Mouse (Mus musculus) retina, postnatal 7 days (tissue): ENCODE data around the gene Opa3.

Experiments
- DNase-seq: peaks from one replicate; pipeline ENCODE4 v3.0.0-alpha.2; 2012; ENCODE audit warnings: low read depth, low spot score

The Opa3 gene

DNA sequence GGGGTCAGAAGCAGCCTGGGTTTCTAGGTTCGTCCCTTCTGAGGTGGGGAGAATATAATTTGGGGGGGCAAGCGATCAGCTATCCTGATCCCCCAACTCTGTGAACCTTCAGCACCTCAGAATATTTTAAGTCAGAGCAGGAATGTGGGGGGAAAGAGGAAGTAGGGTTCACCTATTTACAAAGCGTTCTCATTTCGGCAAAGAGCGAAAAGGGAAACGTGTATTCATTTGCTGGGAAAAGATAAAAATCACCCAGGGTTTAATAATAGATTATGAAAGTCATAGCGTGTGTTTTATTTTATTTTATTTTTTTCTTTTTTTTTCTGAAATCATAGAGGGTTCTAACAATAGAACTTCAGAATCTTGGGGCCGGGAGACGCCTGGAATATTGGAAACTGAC is 13.2 kb upstream of the Opa3 start:
- no peak for DNase-seq

DNA sequence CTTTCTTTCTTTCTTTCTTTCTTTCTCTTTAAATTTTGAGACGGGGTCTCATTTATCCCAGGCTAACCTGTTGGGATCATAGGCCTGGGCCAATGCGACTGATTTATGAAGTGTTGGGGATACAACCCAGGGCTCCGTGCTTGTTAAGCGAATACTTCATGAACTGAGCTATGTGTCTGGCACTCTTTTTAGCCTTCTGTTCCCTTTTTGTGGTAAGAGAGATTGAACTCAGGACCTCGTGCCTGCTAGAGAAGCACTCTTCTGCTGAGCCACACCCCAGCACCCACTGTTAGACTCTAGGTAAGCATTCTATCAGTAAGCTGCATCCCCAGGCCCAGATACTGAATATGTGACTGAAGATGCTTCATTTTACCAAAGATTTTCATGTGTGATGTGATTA is 10.6 kb upstream of the Opa3 start:
- no peak for DNase-seq

DNA sequence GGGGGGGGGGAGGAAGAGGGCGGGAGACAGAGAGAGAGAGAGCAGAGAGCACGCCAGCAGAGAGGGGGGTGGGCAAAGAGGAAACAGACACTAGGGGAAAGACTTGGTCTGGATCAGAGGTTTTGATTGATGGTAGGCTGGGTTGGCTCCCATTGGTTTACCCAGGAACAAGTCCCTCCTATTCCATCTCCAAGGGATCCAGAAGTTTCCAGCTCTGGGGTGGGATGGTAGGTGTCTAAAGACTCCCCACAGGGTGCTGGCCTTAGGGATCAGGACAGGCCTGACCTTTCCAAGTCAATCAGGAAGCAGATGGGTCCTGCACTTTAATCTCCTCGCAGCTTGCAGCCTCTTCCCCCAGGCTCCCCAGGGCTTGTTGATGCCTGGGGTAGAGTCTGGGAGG is 10.2 kb upstream of the Opa3 start:
- no peak for DNase-seq

DNA sequence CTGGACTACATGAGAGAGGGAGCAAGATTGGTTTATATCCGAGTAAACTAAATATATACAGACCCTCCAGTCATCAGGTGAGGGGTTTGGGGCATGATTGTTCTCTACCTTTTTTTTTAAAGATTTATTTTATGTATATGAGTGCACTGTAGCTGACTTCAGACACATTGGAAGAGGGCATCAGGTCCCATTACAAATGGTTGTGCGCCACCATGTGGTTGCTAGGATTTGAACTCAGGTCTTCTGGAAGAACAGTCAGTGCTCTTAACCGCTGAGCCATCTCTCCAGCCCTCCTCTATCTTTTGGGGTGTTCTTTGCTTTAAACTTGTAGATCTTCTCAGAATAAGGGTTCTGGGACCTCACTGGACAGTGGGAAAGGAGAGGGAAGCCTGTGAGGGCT is 8.1 kb upstream of the Opa3 start:
- DNase-seq: no peak

DNA sequence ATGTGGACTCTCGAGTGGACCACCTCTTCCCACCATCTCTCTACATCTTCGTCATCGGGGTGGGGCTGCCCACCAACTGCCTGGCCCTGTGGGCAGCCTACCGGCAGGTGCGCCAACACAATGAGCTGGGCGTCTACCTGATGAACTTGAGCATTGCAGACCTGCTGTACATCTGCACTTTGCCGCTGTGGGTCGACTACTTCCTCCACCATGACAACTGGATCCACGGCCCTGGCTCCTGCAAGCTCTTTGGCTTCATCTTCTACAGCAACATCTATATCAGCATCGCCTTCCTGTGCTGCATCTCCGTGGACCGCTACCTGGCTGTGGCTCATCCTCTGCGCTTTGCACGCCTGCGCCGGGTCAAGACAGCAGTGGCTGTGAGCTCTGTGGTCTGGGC is 5.9 kb upstream of the Opa3 start:
- no peak for DNase-seq

DNA sequence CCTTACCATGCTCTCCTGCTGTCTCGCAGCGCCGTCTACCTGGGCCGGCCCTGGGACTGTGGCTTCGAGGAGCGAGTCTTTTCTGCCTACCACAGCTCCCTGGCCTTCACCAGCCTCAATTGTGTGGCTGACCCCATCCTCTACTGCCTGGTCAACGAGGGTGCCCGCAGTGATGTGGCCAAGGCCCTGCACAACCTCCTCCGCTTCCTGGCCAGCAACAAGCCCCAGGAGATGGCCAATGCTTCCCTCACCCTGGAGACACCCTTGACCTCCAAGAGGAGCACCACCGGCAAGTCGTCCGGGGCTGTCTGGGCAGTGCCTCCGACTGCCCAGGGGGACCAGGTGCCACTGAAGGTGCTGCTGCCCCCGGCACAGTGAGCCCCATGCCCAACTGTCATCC is 5.3 kb upstream of the Opa3 start:
- DNase-seq: no peak

DNA sequence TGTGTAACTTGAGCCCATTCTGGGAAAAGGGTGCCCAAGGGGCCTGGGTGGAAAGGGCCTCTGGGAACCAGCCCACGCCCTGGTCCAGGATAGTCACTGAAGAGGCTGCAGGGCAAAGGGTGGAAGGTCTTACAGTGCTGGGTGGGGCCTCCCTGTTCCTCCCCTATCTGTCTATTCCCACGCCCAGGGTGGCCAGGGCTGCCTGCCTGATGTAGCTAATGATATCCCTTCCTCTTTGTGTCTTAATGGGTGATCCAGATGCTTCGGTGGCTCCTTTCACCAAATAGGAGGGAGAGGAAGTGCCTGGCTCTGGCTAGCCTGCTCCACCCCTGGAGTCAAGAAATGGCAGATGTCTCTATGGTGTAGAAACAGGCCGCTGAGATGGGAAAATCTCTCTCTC is 3.2 kb upstream of the Opa3 start:
- DNase-seq: no peak

DNA sequence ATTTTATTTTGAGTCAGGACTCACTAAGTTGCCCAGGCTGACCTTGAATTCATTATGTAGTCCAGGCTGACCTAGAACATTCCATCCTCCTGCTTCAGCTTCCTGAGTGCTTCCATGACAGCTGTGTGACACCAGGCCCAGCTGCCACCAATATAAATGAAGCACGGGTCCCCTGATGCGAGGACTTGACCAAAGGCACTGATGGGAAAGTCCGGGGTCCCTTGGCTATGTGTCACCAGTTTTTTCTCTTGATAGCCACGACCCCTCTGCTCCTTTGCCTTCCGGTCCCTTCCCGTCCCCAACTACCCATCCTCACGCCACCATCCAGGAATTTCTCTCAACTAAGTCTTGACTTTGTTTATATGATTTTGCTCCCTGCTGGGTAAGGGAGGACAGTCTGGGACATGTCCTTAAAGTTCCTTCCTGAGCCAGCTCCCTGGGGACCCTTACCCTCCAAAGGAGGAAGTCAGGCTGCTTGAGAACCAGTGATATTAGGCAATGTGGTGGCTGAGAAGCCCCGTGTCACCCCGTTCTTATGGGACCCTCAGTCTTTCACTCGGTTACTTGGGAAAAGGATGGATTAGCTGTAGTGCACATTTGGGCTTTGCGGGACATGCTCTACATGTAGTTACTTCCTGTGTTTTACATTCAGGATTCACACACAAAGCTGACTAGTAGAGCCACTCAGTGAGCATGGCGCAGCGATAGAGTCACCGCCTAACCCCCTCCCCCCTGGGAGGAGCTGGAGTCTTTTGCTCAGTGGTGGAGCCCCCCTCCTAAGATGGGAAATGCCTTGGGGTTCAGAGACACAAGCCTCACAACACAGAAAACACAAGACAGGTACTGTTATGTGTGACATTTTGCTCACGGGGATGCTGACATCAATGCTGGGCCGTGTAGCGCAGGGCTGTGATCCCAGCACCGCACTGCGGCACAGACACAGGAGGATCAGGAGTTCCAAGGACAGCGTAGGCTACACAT is 1.0 kb upstream of the Opa3 start:
- no peak for DNase-seq

DNA sequence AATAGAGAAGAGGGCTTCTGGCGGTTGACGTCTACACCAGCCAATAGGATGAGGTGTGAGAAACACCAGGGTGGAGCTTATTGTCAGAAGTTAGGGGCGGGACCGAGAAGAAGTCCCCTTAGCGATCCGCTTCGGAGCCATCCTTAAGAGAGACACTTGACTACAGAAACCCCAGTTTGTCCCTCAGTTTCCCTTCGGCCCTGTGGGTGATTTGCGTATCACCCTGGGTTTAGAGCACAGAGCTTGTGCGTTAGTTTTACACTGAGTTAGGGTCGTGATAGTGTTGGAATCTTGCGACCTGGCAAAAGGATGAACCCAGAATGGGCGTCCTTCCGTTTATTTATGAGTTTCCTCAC is 637 bp downstream of the Opa3 start:
- no peak for DNase-seq

DNA sequence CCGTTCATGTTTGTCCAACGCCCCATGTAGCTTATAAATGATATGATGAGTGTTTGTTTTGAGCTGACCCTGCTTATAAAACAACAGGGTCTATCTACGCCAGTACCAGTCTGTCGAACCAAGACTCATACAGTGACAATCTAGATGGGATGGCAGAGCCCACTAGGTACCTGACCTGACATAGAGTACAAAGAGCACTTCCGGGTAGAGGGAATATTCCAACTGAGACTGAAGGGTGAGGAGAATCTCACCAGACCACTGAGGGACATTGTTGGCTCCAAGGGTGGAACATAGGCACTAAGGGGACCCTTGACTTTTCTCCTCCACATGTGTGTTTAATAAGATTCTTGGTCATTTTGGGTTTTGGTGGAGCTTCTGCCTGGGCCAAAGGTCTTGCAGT is 1.3 kb downstream of the Opa3 start:
- DNase-seq: no peak

DNA sequence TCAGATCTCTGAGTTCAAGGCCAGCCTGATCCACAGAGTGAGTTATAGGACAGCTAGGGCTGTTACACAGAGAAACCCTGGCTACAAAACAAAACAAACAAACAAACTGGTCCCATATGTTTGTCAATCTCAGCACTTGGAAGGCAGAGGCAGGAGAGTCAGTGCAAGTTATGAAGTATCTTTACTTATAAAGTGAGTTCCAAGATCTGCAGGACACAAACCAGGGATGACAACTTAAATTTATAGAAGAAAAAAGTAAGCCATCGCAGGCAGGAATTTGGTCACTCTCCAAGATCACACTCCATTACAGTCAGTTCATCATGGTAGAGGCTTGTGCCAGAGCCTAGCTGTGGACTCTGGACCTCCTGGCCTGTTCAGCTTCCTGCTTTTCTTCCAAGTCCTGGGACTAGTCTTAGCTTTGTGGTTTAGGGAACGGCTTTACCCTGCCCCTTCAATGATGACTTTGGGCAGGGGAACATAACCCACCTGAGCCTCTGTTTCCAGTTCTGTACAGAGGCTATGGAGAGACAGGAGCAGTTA is 2.0 kb downstream of the Opa3 start:
- no peak for DNase-seq

DNA sequence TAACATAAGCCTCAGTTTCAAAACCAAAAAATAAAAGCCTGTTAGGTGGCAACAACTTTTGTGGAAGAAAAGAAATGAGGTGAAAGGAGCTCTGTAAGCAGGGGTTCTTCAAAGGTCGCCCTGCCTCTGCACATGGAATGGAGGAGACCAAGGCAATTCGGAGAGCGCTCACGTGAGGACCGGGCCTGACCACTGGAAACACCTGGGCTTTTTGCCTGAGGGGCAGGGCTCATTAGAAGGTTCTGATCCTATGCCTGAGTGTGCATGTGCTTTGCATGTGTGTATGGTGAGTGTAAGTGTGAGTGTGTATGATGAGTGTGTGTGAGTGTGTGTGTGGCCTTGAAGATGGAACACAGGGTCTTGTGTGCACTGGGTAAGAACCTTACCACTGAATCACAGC is 2.8 kb downstream of the Opa3 start:
- DNase-seq: no peak

DNA sequence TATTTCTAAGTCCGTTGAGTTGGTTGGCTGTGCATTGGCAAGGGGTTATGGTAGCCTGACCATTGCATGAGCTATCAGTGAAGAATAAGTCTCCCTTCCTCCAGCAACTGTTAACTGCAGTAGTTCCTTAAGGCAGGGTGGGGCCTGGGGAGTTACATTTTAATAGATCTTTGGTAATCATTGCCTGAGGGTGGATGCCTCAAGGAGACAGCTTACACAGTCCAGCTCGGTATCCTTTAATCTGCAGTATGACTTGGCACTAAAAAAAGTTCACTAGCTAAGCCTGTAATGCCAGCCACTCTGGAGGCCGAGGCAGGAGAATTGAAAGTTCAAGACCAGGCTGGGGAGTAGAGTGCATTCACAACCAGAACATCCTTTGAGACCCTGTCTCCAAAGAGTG is 3.7 kb downstream of the Opa3 start:
- DNase-seq: no peak

DNA sequence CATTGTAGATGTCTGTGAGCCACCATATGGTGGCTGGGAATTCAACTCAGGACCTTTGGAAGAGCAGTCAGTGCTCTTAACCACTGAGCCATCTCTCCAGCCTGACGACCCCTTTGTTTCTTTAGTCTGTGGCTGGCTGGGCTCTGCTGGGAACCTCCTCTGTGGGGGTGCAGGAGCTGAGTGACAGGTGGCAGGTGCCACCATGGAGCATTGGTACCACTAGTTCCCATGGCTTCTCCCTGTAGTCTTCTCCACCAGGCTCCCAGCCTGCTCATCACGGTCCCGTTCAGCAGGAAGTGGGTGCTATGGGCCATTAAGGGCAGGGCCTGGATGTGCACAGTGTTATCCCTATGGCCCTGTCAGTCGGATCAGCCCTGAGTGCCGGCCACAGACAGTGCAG is 6.5 kb downstream of the Opa3 start:
- no peak for DNase-seq

DNA sequence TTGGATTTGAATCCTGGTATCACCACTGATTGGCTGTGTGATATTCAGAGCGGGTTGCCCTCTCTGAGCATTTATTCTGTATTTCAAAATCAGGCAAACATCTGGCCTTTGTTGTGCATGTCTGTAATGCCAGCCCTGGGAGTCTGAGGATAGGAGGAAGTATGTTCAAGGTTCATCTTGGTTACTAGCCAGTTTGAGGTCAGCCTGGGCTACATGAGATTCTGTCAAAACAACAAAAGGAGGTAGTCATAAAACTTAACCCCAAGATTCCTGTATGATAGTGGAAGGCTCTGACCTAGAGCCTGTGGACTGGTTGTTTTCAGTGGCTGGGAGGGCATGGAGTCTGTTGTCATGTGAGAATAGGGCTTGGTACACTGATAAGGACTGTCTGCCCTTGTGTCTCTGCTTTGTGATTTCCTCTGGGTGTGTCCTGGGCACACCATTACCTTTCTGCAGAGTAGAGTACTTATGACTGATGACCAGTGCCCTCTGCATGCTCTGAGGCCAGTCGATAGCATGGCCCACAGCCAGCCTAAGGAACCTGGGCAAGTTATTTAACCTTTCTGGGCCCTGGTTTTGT is 7.0 kb downstream of the Opa3 start:
- no peak for DNase-seq

DNA sequence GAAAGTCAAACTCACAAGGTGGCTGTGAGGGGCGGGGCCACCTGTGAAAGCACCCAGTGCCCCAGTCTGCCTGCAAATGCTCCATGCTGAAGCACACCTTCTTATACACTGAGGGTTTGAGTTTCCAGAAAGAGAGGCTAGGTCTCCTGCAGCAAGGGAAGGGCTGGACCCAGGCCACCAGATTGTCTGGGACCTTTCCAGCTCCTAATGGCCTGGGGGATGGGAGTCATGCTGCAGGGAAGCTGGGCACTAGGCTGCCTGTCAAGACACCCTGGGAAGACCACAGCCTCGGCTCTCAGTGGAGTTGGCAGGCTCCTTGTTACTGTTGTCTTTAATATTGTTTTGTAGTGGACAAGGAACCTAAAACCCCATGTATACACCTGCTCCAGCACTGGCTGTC is 8.3 kb downstream of the Opa3 start:
- no peak for DNase-seq

DNA sequence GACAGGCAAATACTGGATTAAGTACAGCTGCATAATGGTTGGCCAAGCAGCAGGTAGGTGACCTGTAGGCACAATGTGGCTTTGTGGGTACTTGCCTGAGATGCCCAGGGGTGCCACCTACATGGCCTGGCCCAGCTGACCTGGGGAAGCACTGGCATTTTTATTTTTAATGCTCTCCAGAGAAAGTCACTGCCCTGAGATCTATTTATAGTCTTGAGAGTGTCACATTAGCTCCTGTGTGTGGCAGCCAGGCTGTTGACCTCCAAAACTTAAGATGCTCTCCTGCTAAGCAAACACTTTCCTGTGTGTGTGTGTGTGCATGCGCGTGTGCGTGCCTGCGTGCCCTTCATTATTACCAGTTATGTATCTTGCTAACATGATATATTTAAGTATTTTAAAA is 10.2 kb downstream of the Opa3 start:
- DNase-seq: no peak

DNA sequence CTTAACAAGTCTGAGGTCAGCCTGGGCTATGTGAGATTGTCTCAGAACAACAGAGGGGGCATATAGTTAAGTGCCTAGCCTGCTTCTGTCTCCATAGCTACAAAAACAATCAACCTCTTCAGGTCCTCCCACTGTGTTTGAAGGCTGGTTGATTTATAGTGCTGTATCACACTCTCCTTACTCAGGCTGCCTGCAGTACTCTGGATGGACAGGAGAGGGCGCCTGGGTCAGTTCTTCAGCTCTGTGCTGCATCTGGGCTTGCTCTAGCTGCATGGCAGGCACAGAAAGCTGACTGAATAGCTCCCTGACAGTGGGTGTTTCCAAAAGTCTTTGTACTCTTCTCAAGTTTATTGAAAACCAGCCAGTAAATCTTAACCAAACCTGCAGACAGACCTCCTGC is 11.3 kb downstream of the Opa3 start:
- DNase-seq: peak; percentile 76

DNA sequence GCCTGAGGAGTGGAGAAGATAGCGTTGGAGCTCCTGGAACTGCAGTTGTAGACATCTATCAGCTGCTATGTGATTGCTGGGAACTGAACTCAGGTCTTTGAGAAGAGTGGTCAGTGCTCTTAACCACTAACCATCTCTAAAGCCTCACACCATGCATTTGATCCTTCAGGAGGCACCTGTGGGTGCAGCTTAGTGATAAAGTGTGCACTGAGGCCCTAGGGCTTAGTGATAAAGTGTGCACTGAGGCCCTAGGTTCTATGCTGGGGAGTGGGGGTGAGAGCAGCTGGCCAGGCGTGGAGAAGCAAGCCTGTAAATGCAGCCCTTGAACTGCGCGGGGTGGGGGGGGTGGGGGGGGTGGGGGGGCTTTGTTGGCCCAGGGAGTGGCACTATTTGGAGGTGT is 11.9 kb downstream of the Opa3 start:
- no peak for DNase-seq

DNA sequence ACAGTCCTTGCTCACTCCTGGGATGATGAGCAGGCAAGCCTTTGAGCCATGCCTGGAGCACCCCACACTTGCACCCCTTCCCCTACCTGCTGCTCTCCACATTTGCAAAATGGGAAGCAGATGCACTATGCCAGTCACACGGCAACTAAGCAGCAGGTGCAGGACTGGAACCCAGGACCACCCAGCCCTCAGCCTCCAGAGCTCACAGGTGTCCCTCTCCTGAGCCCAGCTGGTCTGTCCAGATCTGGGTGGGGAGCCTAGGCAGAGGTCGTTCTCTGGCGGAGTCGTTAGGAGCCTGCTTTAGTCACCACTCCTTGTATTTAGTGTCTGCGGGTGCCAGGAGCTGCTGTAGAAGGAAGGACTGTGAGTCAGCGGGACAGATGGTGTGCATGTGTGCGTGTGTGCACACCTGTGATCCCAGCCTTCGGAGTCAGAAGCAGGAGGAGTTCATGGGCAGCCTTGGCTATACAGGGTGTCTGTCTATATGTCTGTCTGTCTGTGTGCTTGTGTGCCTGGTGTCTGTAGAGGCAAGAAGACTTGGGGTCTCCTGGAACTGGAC is 12.8 kb downstream of the Opa3 start:
- no peak for DNase-seq

DNA sequence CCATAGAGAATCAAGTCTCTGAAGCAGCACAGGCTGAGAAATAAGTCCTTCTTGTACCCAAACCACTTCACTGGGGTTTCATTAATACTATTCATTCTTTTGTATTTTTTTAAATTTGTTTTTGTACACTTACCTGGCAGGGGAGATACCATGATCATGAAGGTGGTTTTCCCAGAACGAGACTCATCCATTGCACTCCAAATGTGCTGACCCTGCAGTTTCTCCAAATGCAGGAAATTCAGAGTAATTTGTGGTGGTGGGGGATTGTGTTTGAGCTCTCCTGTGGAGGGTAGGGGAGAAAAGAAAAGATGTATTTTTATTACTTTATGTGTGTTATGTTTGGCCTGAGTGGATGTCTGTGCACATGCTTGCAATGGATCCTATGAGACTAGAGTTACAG is 13.9 kb downstream of the Opa3 start:
- DNase-seq: no peak

DNA sequence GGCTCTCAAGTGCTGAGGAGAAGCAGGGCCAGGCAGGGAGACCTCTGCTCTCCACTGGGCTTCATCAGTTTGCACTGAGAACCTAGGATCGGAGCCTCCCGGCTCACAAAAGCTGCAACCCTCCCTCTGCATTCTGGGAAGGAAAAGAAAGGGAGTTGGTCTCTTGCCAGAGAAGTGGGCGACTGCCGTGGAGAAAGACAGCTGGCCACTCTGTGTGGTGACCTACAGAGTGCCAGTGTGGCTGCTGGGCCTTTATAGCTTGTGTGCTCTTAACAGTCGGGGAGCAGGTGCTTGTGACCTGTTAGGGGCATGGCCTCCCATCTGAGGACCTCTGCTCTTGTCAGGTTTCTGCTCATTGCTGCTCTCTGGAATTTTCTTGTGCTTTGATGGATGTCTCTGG is 15.7 kb downstream of the Opa3 start:
- DNase-seq: no peak

DNA sequence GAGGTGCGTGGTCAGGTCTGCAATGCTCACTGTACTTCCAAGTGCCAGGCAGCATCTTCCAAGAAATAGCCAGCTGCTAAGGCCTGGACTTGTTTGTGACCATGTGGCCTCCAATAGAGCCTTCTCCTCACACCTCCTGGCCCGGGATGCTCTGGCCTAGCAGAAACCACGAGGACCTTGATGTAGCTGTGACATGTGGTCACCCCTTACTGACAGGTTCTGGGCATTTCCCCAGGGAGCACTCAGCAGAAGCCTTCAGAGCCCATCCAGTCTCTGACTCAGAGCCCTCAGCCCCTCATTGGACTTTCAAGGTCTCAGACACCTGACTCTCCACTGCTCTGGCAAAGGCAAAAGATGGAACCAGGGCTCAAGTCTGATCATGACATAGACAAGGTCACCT is 16.9 kb downstream of the Opa3 start:
- no peak for DNase-seq
